Mouse (Mus musculus) left cerebral cortex, adult 8-10 months (tissue): ENCODE data around the gene Olfr323. TPM values are rescaled to one million over a fixed set of nuclear protein-coding genes. Genes with fewer than 3 reads are reported as not detected.

Source experiments
- DNase-seq, 2 experiments: peaks; one replicate each; pipeline ENCODE4 v3.0.0; 2022; ENCODE audit warnings: low spot score in 2 of 2
- total RNA-seq, 4 experiments: library from RNA; stranded (reverse); gene quantifications; 2 replicates each; pipeline ENCODE4 v1.2.4; 2022

Olfr323 gene
- total RNA-seq, 4 experiments from 2014 or later = not detected

- no peak for DNase-seq
Measured at GRCm38 (mm10) chr11:58602800-58603560, 27.3 kb downstream of the Olfr323 start.

GRCm38 (mm10) chr11:58602062-58602461 lies 28.2 kb downstream of the Olfr323 start:
- DNase-seq = no peak

DNA sequence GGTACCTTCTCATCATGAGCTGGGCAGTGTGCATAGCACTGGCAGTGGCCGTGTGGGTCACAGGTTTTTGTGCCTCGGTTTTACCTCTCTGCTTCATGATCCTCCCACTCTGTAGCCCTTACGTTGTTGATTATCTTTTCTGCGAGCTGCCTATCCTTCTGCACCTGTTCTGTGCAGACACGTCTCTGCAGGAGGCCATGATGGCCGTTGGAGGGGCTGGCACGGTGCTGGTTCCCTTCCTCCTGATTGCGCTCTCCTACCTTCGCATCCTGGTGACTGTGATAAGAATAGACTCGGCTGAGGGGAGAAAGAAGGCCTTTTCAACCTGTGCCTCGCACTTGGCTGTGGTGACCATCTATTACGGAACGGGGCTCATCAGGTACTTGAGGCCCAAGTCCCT lies 32.5 kb downstream of the Olfr323 start:
- no peak for DNase-seq

GRCm38 (mm10) chr11:58594814-58595213 lies 35.5 kb downstream of the Olfr323 start, which contains the start of gene Olfr324:
TSS of gene Olfr324 (plus strand) at chr11:58595114.
- no peak for DNase-seq

GRCm38 (mm10) chr11:58588620-58589250 lies 41.6 kb downstream of the Olfr323 start:
- no peak for DNase-seq

DNA sequence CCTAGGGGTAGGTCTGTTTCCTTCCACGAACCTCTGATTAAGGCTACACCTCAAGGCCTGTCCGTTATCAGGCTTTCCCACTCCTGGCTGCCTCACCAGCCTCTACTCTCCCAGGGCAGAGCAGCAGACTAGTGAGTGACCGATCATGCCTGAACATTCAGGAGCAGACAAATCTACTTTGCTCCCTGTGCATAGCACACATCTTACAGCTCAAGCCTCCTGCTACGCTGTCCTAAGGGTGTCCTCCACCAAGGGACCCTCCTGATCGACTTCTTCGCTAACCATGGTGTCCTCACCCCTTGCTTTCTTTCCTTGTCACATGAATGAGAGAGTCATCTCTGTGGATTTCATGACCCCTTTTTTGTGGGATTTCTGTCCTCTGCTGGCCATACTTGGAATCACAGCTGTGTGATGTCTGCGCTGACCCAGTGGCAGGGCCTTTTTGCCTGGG lies 42.4 kb downstream of the Olfr323 start:
- DNase-seq = peak in 1 of 2 experiments; percentile 15

DNA sequence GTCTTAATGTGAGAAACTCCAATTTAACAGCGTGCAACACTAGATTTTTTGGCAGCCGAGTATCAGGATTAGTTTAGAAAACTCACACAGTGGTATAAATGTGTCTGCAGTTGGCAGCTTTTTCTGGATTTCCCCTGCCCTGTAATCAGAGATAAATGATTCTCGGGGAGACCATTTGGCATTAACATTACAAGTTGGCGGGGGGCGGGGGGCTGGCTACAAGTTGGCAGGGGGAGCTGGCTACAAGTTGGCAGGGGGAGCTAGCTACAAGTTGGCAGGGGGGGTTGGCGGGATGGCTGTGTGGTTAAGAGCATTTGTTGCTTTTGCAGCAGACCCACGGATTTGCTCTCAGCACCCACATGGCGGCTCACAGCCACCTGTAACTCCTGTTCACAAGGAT lies 51.7 kb downstream of the Olfr323 start:
- DNase-seq = no peak

GRCm38 (mm10) chr11:58577430-58577829 lies 52.9 kb downstream of the Olfr323 start, which contains the start of gene Olfr325:
TSS of gene Olfr325 (plus strand) at chr11:58577730.
- no peak for DNase-seq

Other genes with a start within 250 kb of the Olfr323 start
- gene 1810065E05Rik, start 209.4 kb downstream of the Olfr323 start, total RNA-seq = not detected
- gene Gm12253, start 197.9 kb downstream of the Olfr323 start, total RNA-seq = not detected
- gene Lypd9, start 177.6 kb downstream of the Olfr323 start, total RNA-seq = not detected
- not detected for gene Olfr30, start 168.2 kb downstream of the Olfr323 start, total RNA-seq
- gene Olfr332, start 137.9 kb downstream of the Olfr323 start, total RNA-seq = not detected
- gene Olfr331, start 127.9 kb downstream of the Olfr323 start, total RNA-seq = not detected
- gene Olfr330, start 95.7 kb downstream of the Olfr323 start, total RNA-seq = not detected
- not detected for gene Olfr329-ps, start 84.1 kb downstream of the Olfr323 start, total RNA-seq
- under 1 TPM in 3 of 4 experiments, not detected in 1; 0.14 to 0.25 (median 0.17) TPM for gene Olfr328, start 74.9 kb downstream of the Olfr323 start, total RNA-seq
- gene Olfr224, start 59.9 kb downstream of the Olfr323 start, total RNA-seq = not detected
- not detected for gene Olfr325, start 52.8 kb downstream of the Olfr323 start, total RNA-seq
- gene Olfr324, start 35.4 kb downstream of the Olfr323 start, total RNA-seq = not detected
- gene 2210407C18Rik, start 14.4 kb downstream of the Olfr323 start, total RNA-seq = not detected
- gene Trim58, start 10.0 kb upstream of the Olfr323 start, total RNA-seq = not detected
- not detected for gene Olfr322, start 28.3 kb upstream of the Olfr323 start, total RNA-seq
- gene Olfr320, start 50.6 kb upstream of the Olfr323 start, total RNA-seq = not detected
- not detected for gene Olfr319, start 68.7 kb upstream of the Olfr323 start, total RNA-seq
- under 1 TPM in 3 of 4 experiments, not detected in 1; 0.09 to 0.13 (median 0.11) TPM for gene Olfr318, start 93.5 kb upstream of the Olfr323 start, total RNA-seq
- under 1 TPM in 2 of 4 experiments, not detected in 2; 0.35 to 0.44 TPM for gene Olfr317, start 108.7 kb upstream of the Olfr323 start, total RNA-seq
- gene Olfr316, start 122.2 kb upstream of the Olfr323 start, total RNA-seq = 1 to 10 TPM; 1.3 to 2.0 (median 1.7) TPM
- not detected for gene Olfr315, start 142.7 kb upstream of the Olfr323 start, total RNA-seq
- not detected for gene Olfr314, start 152.5 kb upstream of the Olfr323 start, total RNA-seq
- 1 to 10 TPM; 1.1 to 3.5 (median 1.6) TPM for gene Fam183b, start 171.5 kb upstream of the Olfr323 start, total RNA-seq
- gene Olfr313, start 184.5 kb upstream of the Olfr323 start, total RNA-seq = not detected
- gene Olfr312, start 198.7 kb upstream of the Olfr323 start, total RNA-seq = not detected
- not detected for gene Olfr311, start 208.8 kb upstream of the Olfr323 start, total RNA-seq
- gene Gm12258, start 216.7 kb upstream of the Olfr323 start, total RNA-seq = 10 to 100 TPM; 15.6 to 19.3 (median 17.8) TPM
- 10 to 100 TPM in 3 of 4 experiments, 1 to 10 TPM in 1; 7.3 to 14.5 (median 12.3) TPM for gene 2810021J22Rik, start 236.7 kb upstream of the Olfr323 start, total RNA-seq